Mouse (Mus musculus): ENCODE data around the gene Btd. TPM values are rescaled to one million over a fixed set of nuclear protein-coding genes. Genes with fewer than 3 reads are reported as not detected.
"Not testable (repeated sequence)": the region's sequence is repeated elsewhere in the genome, so short reads cannot be mapped to it uniquely, and the experiment has no call there.

Btd gene
- total RNA-seq (2021) = 10 to 100 TPM; 13.0 to 14.7 TPM

- DNase-seq = peak; percentile 88
Observed at GRCm38 (mm10) chr14:31640890-31641505, at the start of gene Btd, which contains the start of gene Hacl1. Gene Btd (plus strand): TSS chr14:31641028. Gene Hacl1 (minus strand): TSS chr14:31641286.

- DNase-seq = no peak
Observed at GRCm38 (mm10) chr14:31591243-31591642, 49.6 kb upstream of the Btd start, which contains the start of gene Colq. Gene Colq (minus strand): TSS chr14:31591343.

- no peak for DNase-seq
Observed at GRCm38 (mm10) chr14:31593036-31593435, 47.8 kb upstream of the Btd start.

- no peak for DNase-seq
Observed at GRCm38 (mm10) chr14:31594693-31595092, 46.1 kb upstream of the Btd start.

- DNase-seq = no peak
Observed at GRCm38 (mm10) chr14:31596408-31596807, 44.4 kb upstream of the Btd start.

GRCm38 (mm10) chr14:31597446-31597845 is 43.4 kb upstream of the Btd start:
- no peak for DNase-seq

- no peak for DNase-seq
Observed at GRCm38 (mm10) chr14:31601908-31602615, 38.8 kb upstream of the Btd start.

- DNase-seq = not testable (repeated sequence)
Observed at GRCm38 (mm10) chr14:31602616-31602979, 38.2 kb upstream of the Btd start.

GRCm38 (mm10) chr14:31604916-31605315 is 35.9 kb upstream of the Btd start:
- peak; percentile 48 for DNase-seq

GRCm38 (mm10) chr14:31605514-31605913 is 35.3 kb upstream of the Btd start:
- DNase-seq = peak; percentile 17

- DNase-seq = no peak
Observed at GRCm38 (mm10) chr14:31611986-31612385, 28.8 kb upstream of the Btd start.

- no peak for DNase-seq
Observed at GRCm38 (mm10) chr14:31613671-31614070, 27.2 kb upstream of the Btd start.

- no peak for DNase-seq
Observed at GRCm38 (mm10) chr14:31617204-31617603, 23.6 kb upstream of the Btd start.

- DNase-seq = no peak
Observed at GRCm38 (mm10) chr14:31617997-31618396, 22.8 kb upstream of the Btd start.

- DNase-seq = no peak
Observed at GRCm38 (mm10) chr14:31620591-31621223, 20.1 kb upstream of the Btd start.

GRCm38 (mm10) chr14:31622748-31623147 is 18.1 kb upstream of the Btd start:
- DNase-seq = no peak

GRCm38 (mm10) chr14:31630677-31631076 is 10.2 kb upstream of the Btd start:
- DNase-seq = no peak

GRCm38 (mm10) chr14:31640346-31640889 is 410 bp upstream of the Btd start, which contains the start of gene Gm49387:
Gene Gm49387 (minus strand): TSS chr14:31640878.
- no peak for DNase-seq

GRCm38 (mm10) chr14:31641506-31642155 is 803 bp downstream of the Btd start:
- DNase-seq = no peak

GRCm38 (mm10) chr14:31644183-31644830 is 3.5 kb downstream of the Btd start:
- no peak for DNase-seq

- no peak for DNase-seq
Observed at GRCm38 (mm10) chr14:31644931-31645547, 4.2 kb downstream of the Btd start.

- DNase-seq = no peak
Observed at GRCm38 (mm10) chr14:31645920-31646319, 5.1 kb downstream of the Btd start.
